Mouse (Mus musculus): ENCODE measurements at regions not wholly inside any gene's neighbourhood (a gene's known extent, or its start where the extent isn't known, plus 50 kb on each side); places are given as distances from the start of the nearest gene placed in this dataset.

GRCm38 (mm10) chr4:53915326-53915725, 89.5 kb downstream of the Tmem38b start:
- Histone ChIP-seq H3K27ac (ENCODE audit: insufficient read depth, low read depth, low read length) (no peak overlapping the region), H3K36me3 (ENCODE audit: control insufficient read depth, insufficient read depth, low read length) (no peaks in the 10 kb centered on the region), H3K4me1 (ENCODE audit: control insufficient read depth, insufficient read depth, low read length) (no peaks in the 10 kb centered on the region), H3K4me3 (ENCODE audit: insufficient read depth, low read depth, low read length) (no peak overlapping the region), H3K27me3 (replicated peaks; ENCODE audit: control insufficient read depth, insufficient read depth, low read length) (no peaks in the 10 kb centered on the region)
- TF ChIP-seq CTCF (conservative IDR thresholded peaks at IDR 0.05; ENCODE audit: insufficient read depth, insufficient read length, low read depth, low read length), result no peak
- TF ChIP-seq POLR2A (IDR thresholded peaks at IDR 0.05; ENCODE audit: low read depth, low read length), result no peak
- DNase-seq, result peak; percentile 33

- H3K4me3 ChIP-seq (ENCODE audit: insufficient read depth, low read depth, low read length), result no peak overlapping the region
- no peaks in the 10 kb centered on the region for H3K27me3 ChIP-seq (replicated peaks; ENCODE audit: control insufficient read depth, insufficient read depth, low read length)
- H3K4me1 ChIP-seq (ENCODE audit: control insufficient read depth, insufficient read depth, low read length), result no peaks in the 10 kb centered on the region
- no peak overlapping the region for H3K27ac ChIP-seq (ENCODE audit: insufficient read depth, low read depth, low read length)
- DNase-seq, result peak; percentile 44
- no peaks in the 10 kb centered on the region for H3K36me3 ChIP-seq (ENCODE audit: control insufficient read depth, insufficient read depth, low read length)
- TF ChIP-seq CTCF (conservative IDR thresholded peaks at IDR 0.05; ENCODE audit: insufficient read depth, insufficient read length, low read depth, low read length) (peak; percentile 56), POLR2A (IDR thresholded peaks at IDR 0.05; ENCODE audit: low read depth, low read length) (no peak)
These were observed 93.3 kb downstream of the Tmem38b start for GRCm38 (mm10) chr4:53919188-53919587.

- no peak for DNase-seq
- no peak overlapping the region for H3K4me3 ChIP-seq (ENCODE audit: insufficient read depth, low read depth, low read length)
- TF ChIP-seq CTCF (conservative IDR thresholded peaks at IDR 0.05; ENCODE audit: insufficient read depth, insufficient read length, low read depth, low read length), result no peak
- TF ChIP-seq POLR2A (IDR thresholded peaks at IDR 0.05; ENCODE audit: low read depth, low read length), result no peak
- WGBS, result 58% methylated on average over 2 of the region's 2 CpGs
- no peaks in the 10 kb centered on the region for H3K27me3 ChIP-seq (replicated peaks; ENCODE audit: control insufficient read depth, insufficient read depth, low read length)
- no peaks in the 10 kb centered on the region for H3K4me1 ChIP-seq (ENCODE audit: control insufficient read depth, insufficient read depth, low read length)
- no peak overlapping the region for H3K27ac ChIP-seq (ENCODE audit: insufficient read depth, low read depth, low read length)
- H3K36me3 ChIP-seq (ENCODE audit: control insufficient read depth, insufficient read depth, low read length), result no peaks in the 10 kb centered on the region
These were observed 94.7 kb downstream of the Tmem38b start for GRCm38 (mm10) chr4:53920587-53920986.

- Histone ChIP-seq H3K36me3 (ENCODE audit: control insufficient read depth, insufficient read depth, low read length) (no peaks in the 10 kb centered on the region), H3K4me1 (ENCODE audit: control insufficient read depth, insufficient read depth, low read length) (no peaks in the 10 kb centered on the region), H3K27me3 (replicated peaks; ENCODE audit: control insufficient read depth, insufficient read depth, low read length) (no peaks in the 10 kb centered on the region), H3K27ac (ENCODE audit: insufficient read depth, low read depth, low read length) (no peak overlapping the region), H3K4me3 (ENCODE audit: insufficient read depth, low read depth, low read length) (no peak overlapping the region)
- no peak for DNase-seq
- WGBS, result 92% methylated on average over 3 of the region's 3 CpGs
- TF ChIP-seq POLR2A (IDR thresholded peaks at IDR 0.05; ENCODE audit: low read depth, low read length), result no peak
- no peak for TF ChIP-seq CTCF (conservative IDR thresholded peaks at IDR 0.05; ENCODE audit: insufficient read depth, insufficient read length, low read depth, low read length)
These were observed 105.2 kb downstream of the Tmem38b start for GRCm38 (mm10) chr4:53931068-53931467.

- Histone ChIP-seq H3K4me1 (ENCODE audit: control insufficient read depth, insufficient read depth, low read length) (no peaks in the 10 kb centered on the region), H3K27ac (ENCODE audit: insufficient read depth, low read depth, low read length) (no peak overlapping the region), H3K27me3 (replicated peaks; ENCODE audit: control insufficient read depth, insufficient read depth, low read length) (no peaks in the 10 kb centered on the region), H3K4me3 (ENCODE audit: insufficient read depth, low read depth, low read length) (no peak overlapping the region), H3K36me3 (ENCODE audit: control insufficient read depth, insufficient read depth, low read length) (no peaks in the 10 kb centered on the region)
- TF ChIP-seq POLR2A (IDR thresholded peaks at IDR 0.05; ENCODE audit: low read depth, low read length), result no peak
- TF ChIP-seq CTCF (conservative IDR thresholded peaks at IDR 0.05; ENCODE audit: insufficient read depth, insufficient read length, low read depth, low read length), result peak; percentile 85
- 10% methylated on average over 10 of the region's 10 CpGs for WGBS
- peak; percentile 50 for DNase-seq
These were observed 105.7 kb downstream of the Tmem38b start for GRCm38 (mm10) chr4:53931499-53931898.

- 23% methylated on average over 5 of the region's 5 CpGs for WGBS
- no peak overlapping the region for H3K27ac ChIP-seq (ENCODE audit: insufficient read depth, low read depth, low read length)
- no peaks in the 10 kb centered on the region for H3K4me1 ChIP-seq (ENCODE audit: control insufficient read depth, insufficient read depth, low read length)
- no peak overlapping the region for H3K4me3 ChIP-seq (ENCODE audit: insufficient read depth, low read depth, low read length)
- no peaks in the 10 kb centered on the region for H3K27me3 ChIP-seq (replicated peaks; ENCODE audit: control insufficient read depth, insufficient read depth, low read length)
- no peaks in the 10 kb centered on the region for H3K36me3 ChIP-seq (ENCODE audit: control insufficient read depth, insufficient read depth, low read length)
- TF ChIP-seq POLR2A (IDR thresholded peaks at IDR 0.05; ENCODE audit: low read depth, low read length) (no peak), CTCF (conservative IDR thresholded peaks at IDR 0.05; ENCODE audit: insufficient read depth, insufficient read length, low read depth, low read length) (no peak)
- DNase-seq, result no peak
These were observed 109.5 kb downstream of the Tmem38b start for GRCm38 (mm10) chr4:53935306-53935705.

- TF ChIP-seq POLR2A (IDR thresholded peaks at IDR 0.05; ENCODE audit: low read depth, low read length) (no peak), CTCF (conservative IDR thresholded peaks at IDR 0.05; ENCODE audit: insufficient read depth, insufficient read length, low read depth, low read length) (no peak)
- Histone ChIP-seq H3K4me3 (ENCODE audit: insufficient read depth, low read depth, low read length) (no peak overlapping the region), H3K27ac (ENCODE audit: insufficient read depth, low read depth, low read length) (no peak overlapping the region), H3K4me1 (ENCODE audit: control insufficient read depth, insufficient read depth, low read length) (no peaks in the 10 kb centered on the region), H3K36me3 (ENCODE audit: control insufficient read depth, insufficient read depth, low read length) (no peaks in the 10 kb centered on the region), H3K27me3 (replicated peaks; ENCODE audit: control insufficient read depth, insufficient read depth, low read length) (no peaks in the 10 kb centered on the region)
- no peak for DNase-seq
- WGBS, result 77% methylated on average over 7 of the region's 7 CpGs
These were observed 122.9 kb downstream of the Tmem38b start for GRCm38 (mm10) chr4:53948736-53949135.

- Histone ChIP-seq H3K27ac (ENCODE audit: insufficient read depth, low read depth, low read length) (no peak overlapping the region), H3K27me3 (replicated peaks; ENCODE audit: control insufficient read depth, insufficient read depth, low read length) (no peaks in the 10 kb centered on the region), H3K4me3 (ENCODE audit: insufficient read depth, low read depth, low read length) (no peak overlapping the region), H3K36me3 (ENCODE audit: control insufficient read depth, insufficient read depth, low read length) (no peaks in the 10 kb centered on the region), H3K4me1 (ENCODE audit: control insufficient read depth, insufficient read depth, low read length) (no peaks in the 10 kb centered on the region)
- TF ChIP-seq CTCF (conservative IDR thresholded peaks at IDR 0.05; ENCODE audit: insufficient read depth, insufficient read length, low read depth, low read length) (no peak), POLR2A (IDR thresholded peaks at IDR 0.05; ENCODE audit: low read depth, low read length) (no peak)
- 82% methylated on average over 3 of the region's 3 CpGs for WGBS
- DNase-seq, result no peak
These were observed 123.3 kb downstream of the Tmem38b start for GRCm38 (mm10) chr4:53949164-53949563.

All from kidney, adult 2 months (tissue).